In the genomic region with DNA sequence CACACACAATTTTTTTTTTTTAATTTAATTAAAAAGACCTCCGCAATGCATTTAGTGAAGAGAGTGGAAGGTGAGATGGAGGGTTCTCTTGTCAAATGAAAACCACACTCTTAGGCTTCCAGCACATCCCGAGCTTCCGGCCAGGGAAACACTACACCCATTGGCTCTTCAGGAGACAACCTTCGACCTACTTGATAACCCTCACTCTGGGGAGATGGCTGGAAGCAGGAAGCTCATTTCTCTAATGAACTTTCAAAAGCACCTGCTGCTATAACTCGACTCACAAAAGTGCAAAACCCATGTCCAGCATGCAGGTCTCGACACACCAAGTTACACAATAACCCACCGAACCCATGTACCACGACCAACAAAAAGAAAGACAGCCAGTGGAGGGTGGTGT, we compare ENCODE assay signal across 26 mouse cellular contexts. TPM values are rescaled to one million over a fixed set of nuclear protein-coding genes. Genes with fewer than 3 reads are reported as not detected.
DNase-seq lines count a peak whose midpoint lies in the region; ATAC-seq and TF ChIP-seq lines count a peak whose summit lies in the region.
"Had no signal": no experiment of that assay in that cellular context is flagged by ENCODE, and none has a peak within 500 bp of the region (broad histone marks: within the 10 kb centered on the region; RNA-seq: fewer than 3 reads in every experiment).

No protein-coding gene starts in this region.

- peaks cover 5% of the 10 kb centered on the region; the same call in 1 of the 2 replicates for H3K36me3 ChIP-seq in intestine, embryonic 15.5 days
- H3K36me3 ChIP-seq in intestine, postnatal 0 days (ENCODE audit: control insufficient read depth, insufficient read depth), result peaks cover 12% of the 10 kb centered on the region

- no peak for TF ChIP-seq CTCF in intestine, postnatal 0 days (IDR thresholded peaks at IDR 0.05; ENCODE audit: low read depth)

- no peak overlapping the region for H3K27ac ChIP-seq in intestine, embryonic 15.5 days
- H3K27ac ChIP-seq in intestine, postnatal 0 days (ENCODE audit: low read depth, low read length), result no peak overlapping the region
- H3K27ac ChIP-seq: embryonic facial prominence, embryonic 13.5 days; embryonic facial prominence, embryonic 15.5 days; forebrain, embryonic 10.5 days; forebrain, embryonic 12.5 days had no signal

- H3K9me3 ChIP-seq in intestine, embryonic 15.5 days, result no peaks in the 10 kb centered on the region
- no peaks in the 10 kb centered on the region for H3K9me3 ChIP-seq in intestine, postnatal 0 days (ENCODE audit: control insufficient read depth)
- H3K9me3 ChIP-seq: embryonic facial prominence, embryonic 13.5 days; embryonic facial prominence, embryonic 15.5 days; forebrain, embryonic 10.5 days; forebrain, embryonic 12.5 days; G1E had no signal

- H3K4me1 ChIP-seq in intestine, embryonic 15.5 days (replicated peaks), result no peaks in the 10 kb centered on the region; the same call in 1 of the 2 replicates
- no peaks in the 10 kb centered on the region for H3K4me1 ChIP-seq in intestine, postnatal 0 days (replicated peaks; ENCODE audit: control insufficient read depth, insufficient read depth, low read length)
- H3K4me1 ChIP-seq: forebrain, embryonic 10.5 days had no signal

- WGBS in intestine, embryonic 15.5 days, result 75% methylated on average over 8 of the region's 8 CpGs
- WGBS in intestine, postnatal 0 days, result 49% methylated on average over 8 of the region's 8 CpGs

- DNase-seq in A20 (ENCODE audit: low read depth, low spot score), result peak; percentile 55
- no peak for DNase-seq in frontal cortex, postnatal 36 days (ENCODE audit: low spot score in 2 of 2)
- DNase-seq: adrenal gland, adult 8-10 months; adrenal gland, postnatal 14 days; adrenal gland, postnatal 36 days; B cell, adult 2 months; cerebellum, adult 11-12 months; cerebellum, adult 2 months; cerebellum, adult 9-11 months; cerebellum, postnatal 14 days; cerebellum, postnatal 36 days; embryo, embryonic 11 days had no signal

- H3K27me3 ChIP-seq in intestine, embryonic 15.5 days (replicated peaks), result no peaks in the 10 kb centered on the region
- H3K27me3 ChIP-seq in intestine, postnatal 0 days (replicated peaks; ENCODE audit: control insufficient read depth, insufficient read depth, low read length), result no peaks in the 10 kb centered on the region
- H3K27me3 ChIP-seq: CH12.LX; embryonic facial prominence, embryonic 13.5 days; embryonic facial prominence, embryonic 15.5 days; forebrain, embryonic 12.5 days had no signal

- H3K4me3 ChIP-seq in intestine, embryonic 15.5 days (replicated peaks), result no peak overlapping the region
- no peak overlapping the region for H3K4me3 ChIP-seq in intestine, postnatal 0 days (ENCODE audit: low read depth, low read length)
- H3K4me3 ChIP-seq: embryonic facial prominence, embryonic 13.5 days; embryonic facial prominence, embryonic 15.5 days; erythroblast, embryonic 14.5 days; forebrain, embryonic 10.5 days; forebrain, embryonic 12.5 days had no signal

- no peak overlapping the region for H3K4me2 ChIP-seq in intestine, embryonic 15.5 days (replicated peaks)
- no peak overlapping the region for H3K4me2 ChIP-seq in intestine, postnatal 0 days (replicated peaks; ENCODE audit: low read depth)
- H3K4me2 ChIP-seq: embryonic facial prominence, embryonic 13.5 days; embryonic facial prominence, embryonic 15.5 days; forebrain, embryonic 12.5 days had no signal

- H3K9ac ChIP-seq in intestine, embryonic 15.5 days, result no peak overlapping the region
- no peak overlapping the region for H3K9ac ChIP-seq in intestine, postnatal 0 days (ENCODE audit: low read depth, low read length)
- H3K9ac ChIP-seq: embryonic facial prominence, embryonic 13.5 days; embryonic facial prominence, embryonic 15.5 days; forebrain, embryonic 12.5 days had no signal

- peak; percentile 71 for ATAC-seq in intestine, embryonic 15.5 days
- ATAC-seq in intestine, postnatal 0 days, result peak; percentile 78
- no peak for ATAC-seq in activated CD4-positive, CD25-positive, alpha-beta regulatory T cell, adult 4 months
- no peak for ATAC-seq in megakaryocyte progenitor cell, adult 5-6 weeks (replicated peaks; ENCODE audit: poor library complexity)
- ATAC-seq: CD4-positive, CD25-positive, alpha-beta regulatory T cell, adult 4 months; forebrain, embryonic 14.5 days; forebrain, embryonic 16.5 days had no signal

RNA-seq across cellular contexts. Expression of a gene that starts 8.5 kb away (rescaled TPM):
- 55.1 and 62.4 TPM in 2 replicates for polyA plus RNA-seq in intestine, embryonic 15.5 days (2015; fragmentation: Nextera tagmentation; extraction: Ambion mirVana)
- polyA plus RNA-seq in intestine, postnatal 0 days (2015; fragmentation: Nextera tagmentation; extraction: Ambion mirVana), result 17.5 and 22.1 TPM in 2 replicates
- 10 to 100 TPM; 44.4 to 47.6 TPM for polyA plus RNA-seq in activated CD4-positive, CD25-positive, alpha-beta regulatory T cell, adult 4 months (2017; shearing (Covaris generic))
- 40.6 and 48.8 TPM in 2 replicates for total RNA-seq in megakaryocyte progenitor cell, adult 5-6 weeks (2015)
- 34.6 and 43.3 TPM in 2 replicates for total RNA-seq in megakaryocyte progenitor cell, adult 5-6 weeks (2017)

RNA-seq across cellular contexts. Expression of a gene that starts 20.2 kb away (rescaled TPM):
- 15.1 and 15.7 TPM in 2 replicates for polyA plus RNA-seq in intestine, embryonic 15.5 days (2015; fragmentation: Nextera tagmentation; extraction: Ambion mirVana)
- polyA plus RNA-seq in intestine, postnatal 0 days (2015; fragmentation: Nextera tagmentation; extraction: Ambion mirVana), result 8.5 and 9.4 TPM in 2 replicates
- polyA plus RNA-seq in activated CD4-positive, CD25-positive, alpha-beta regulatory T cell, adult 4 months (2017; shearing (Covaris generic)), result 10 to 100 TPM; 26.5 to 28.3 TPM
- total RNA-seq in megakaryocyte progenitor cell, adult 5-6 weeks (2015), result 20.2 and 22.4 TPM in 2 replicates
- 22.5 and 28.4 TPM in 2 replicates for total RNA-seq in megakaryocyte progenitor cell, adult 5-6 weeks (2017)

RNA-seq across cellular contexts. Expression of a gene that starts 52.8 kb away (rescaled TPM):
- polyA plus RNA-seq in intestine, embryonic 15.5 days (2015; fragmentation: Nextera tagmentation; extraction: Ambion mirVana), result 11.9 and 14.7 TPM in 2 replicates
- polyA plus RNA-seq in intestine, postnatal 0 days (2015; fragmentation: Nextera tagmentation; extraction: Ambion mirVana), result 5.3 and 5.6 TPM in 2 replicates
- polyA plus RNA-seq in activated CD4-positive, CD25-positive, alpha-beta regulatory T cell, adult 4 months (2017; shearing (Covaris generic)), result 10 to 100 TPM; 16.1 to 25.9 TPM
- total RNA-seq in megakaryocyte progenitor cell, adult 5-6 weeks (2015), result 24.9 and 26.3 TPM in 2 replicates
- 16.2 and 61.3 TPM in 2 replicates for total RNA-seq in megakaryocyte progenitor cell, adult 5-6 weeks (2017)

Comparison
In these comparisons a context has a peak if more than half of its experiments do, and no peak if none do; other contexts are left out.
1. ATAC-seq: peak in intestine, embryonic 15.5 days (single experiment) and intestine, postnatal 0 days (single experiment); none in activated CD4-positive, CD25-positive, alpha-beta regulatory T cell, adult 4 months (single experiment) and megakaryocyte progenitor cell, adult 5-6 weeks (single experiment).